Mouse (Mus musculus) layer of hippocampus, adult 9-11 months (tissue): ENCODE measurements around the gene Dab2ip.
A peak's percentile ranks its signal among the peaks of the same experiment; 100 is the strongest.

Source experiments
- DNase-seq: peaks from one replicate; pipeline ENCODE4 v3.0.0; 2022

Gene Dab2ip

GRCm38 (mm10) chr2:35688581-35688980, 130.5 kb downstream of the Dab2ip start:
- no peak for DNase-seq

GRCm38 (mm10) chr2:35689881-35690280, 131.8 kb downstream of the Dab2ip start:
- DNase-seq, result no peak

GRCm38 (mm10) chr2:35691257-35692049, 133.4 kb downstream of the Dab2ip start:
- peak; percentile 61 for DNase-seq

- no peak for DNase-seq
Measured at GRCm38 (mm10) chr2:35692272-35692900, 134.3 kb downstream of the Dab2ip start.

- DNase-seq, result no peak
Measured at GRCm38 (mm10) chr2:35693037-35693436, 135.0 kb downstream of the Dab2ip start.

- no peak for DNase-seq
Measured at GRCm38 (mm10) chr2:35694111-35694510, 136.0 kb downstream of the Dab2ip start.

- no peak for DNase-seq
Measured at GRCm38 (mm10) chr2:35696193-35696541, 138.1 kb downstream of the Dab2ip start.

GRCm38 (mm10) chr2:35696542-35697391, 138.7 kb downstream of the Dab2ip start:
- DNase-seq, result no peak

GRCm38 (mm10) chr2:35697768-35698167, 139.7 kb downstream of the Dab2ip start:
- no peak for DNase-seq

GRCm38 (mm10) chr2:35700966-35701365, 142.9 kb downstream of the Dab2ip start:
- DNase-seq, result no peak

- DNase-seq, result no peak
Measured at GRCm38 (mm10) chr2:35702001-35702400, 143.9 kb downstream of the Dab2ip start.

GRCm38 (mm10) chr2:35702608-35703007, 144.5 kb downstream of the Dab2ip start:
- DNase-seq, result peak; percentile 64

GRCm38 (mm10) chr2:35703241-35703640, 145.2 kb downstream of the Dab2ip start:
- no peak for DNase-seq

- no peak for DNase-seq
Measured at GRCm38 (mm10) chr2:35712611-35713010, 154.5 kb downstream of the Dab2ip start.

GRCm38 (mm10) chr2:35713460-35713859, 155.4 kb downstream of the Dab2ip start:
- no peak for DNase-seq

- DNase-seq, result no peak
Measured at GRCm38 (mm10) chr2:35714742-35715167, 156.7 kb downstream of the Dab2ip start.

GRCm38 (mm10) chr2:35715485-35715884, 157.4 kb downstream of the Dab2ip start:
- DNase-seq, result no peak

- DNase-seq, result no peak
Measured at GRCm38 (mm10) chr2:35716175-35716574, 158.1 kb downstream of the Dab2ip start.

- no peak for DNase-seq
Measured at GRCm38 (mm10) chr2:35718003-35718500, 160.0 kb downstream of the Dab2ip start.

- DNase-seq, result no peak
Measured at GRCm38 (mm10) chr2:35718662-35719061, 160.6 kb downstream of the Dab2ip start.

GRCm38 (mm10) chr2:35719230-35720005, 161.4 kb downstream of the Dab2ip start:
- peak; percentile 73 for DNase-seq

GRCm38 (mm10) chr2:35720104-35720503, 162.0 kb downstream of the Dab2ip start:
- DNase-seq, result peak; percentile 40
